Mouse (Mus musculus): ENCODE results near the gene Med12l. TPM values are rescaled to one million over a fixed set of nuclear protein-coding genes. Genes with fewer than 3 reads are reported as not detected.
A peak's percentile ranks its signal among the peaks of the same experiment; 100 is the strongest.

Gene Med12l
- polyA plus RNA-seq, 1 experiment from 2014 or later, result 4.7 TPM

GRCm38 (mm10) chr3:59211784-59212183, 206.2 kb downstream of the Med12l start:
- no peak overlapping the region for H3K4me3 ChIP-seq (ENCODE audit: low read depth, low read length)
- no peaks in the 10 kb centered on the region for H3K4me1 ChIP-seq (replicated peaks; ENCODE audit: control insufficient read depth, insufficient read depth, low read length)
- H3K27me3 ChIP-seq (ENCODE audit: control insufficient read depth, insufficient read depth, low read length), result no peaks in the 10 kb centered on the region
- H3K9ac ChIP-seq (ENCODE audit: low read depth, low read length), result no peak overlapping the region
- H3K27ac ChIP-seq (ENCODE audit: low read depth, low read length), result no peak overlapping the region
- H3K4me2 ChIP-seq (replicated peaks; ENCODE audit: low read depth, low read length), result no peak overlapping the region
- no peaks in the 10 kb centered on the region for H3K36me3 ChIP-seq (ENCODE audit: control insufficient read depth, insufficient read depth, low read length)
- WGBS, result 88% methylated on average over 8 of the region's 8 CpGs
- H3K9me3 ChIP-seq (ENCODE audit: control insufficient read depth, low read length), result no peaks in the 10 kb centered on the region
- ATAC-seq (ENCODE audit: low FRiP score) (no peak), DNase-seq (ENCODE audit: low spot score) (no peak)

- no peak for DNase-seq (ENCODE audit: low spot score)
- Histone ChIP-seq H3K4me1 (replicated peaks; ENCODE audit: control insufficient read depth, insufficient read depth, low read length) (no peaks in the 10 kb centered on the region), H3K9me3 (ENCODE audit: control insufficient read depth, low read length) (no peaks in the 10 kb centered on the region), H3K36me3 (ENCODE audit: control insufficient read depth, insufficient read depth, low read length) (no peaks in the 10 kb centered on the region), H3K27ac (ENCODE audit: low read depth, low read length) (no peak overlapping the region), H3K4me2 (replicated peaks; ENCODE audit: low read depth, low read length) (no peak overlapping the region), H3K27me3 (ENCODE audit: control insufficient read depth, insufficient read depth, low read length) (no peaks in the 10 kb centered on the region), H3K4me3 (ENCODE audit: low read depth, low read length) (no peak overlapping the region), H3K9ac (ENCODE audit: low read depth, low read length) (no peak overlapping the region)
- ATAC-seq (ENCODE audit: low FRiP score), result no peak
Observed at GRCm38 (mm10) chr3:59212404-59212803, 206.8 kb downstream of the Med12l start.

- no peak for ATAC-seq (ENCODE audit: low FRiP score)
- no peaks in the 10 kb centered on the region for H3K4me1 ChIP-seq (replicated peaks; ENCODE audit: control insufficient read depth, insufficient read depth, low read length)
Observed at GRCm38 (mm10) chr3:59217211-59217610, 211.6 kb downstream of the Med12l start.

GRCm38 (mm10) chr3:59219326-59219725, 213.7 kb downstream of the Med12l start:
- no peaks in the 10 kb centered on the region for H3K4me1 ChIP-seq (replicated peaks; ENCODE audit: control insufficient read depth, insufficient read depth, low read length)
- H3K27me3 ChIP-seq (ENCODE audit: control insufficient read depth, insufficient read depth, low read length), result no peaks in the 10 kb centered on the region
- H3K4me2 ChIP-seq (replicated peaks; ENCODE audit: low read depth, low read length), result no peak overlapping the region
- ATAC-seq (ENCODE audit: low FRiP score), result no peak
- H3K27ac ChIP-seq (ENCODE audit: low read depth, low read length), result no peak overlapping the region
- H3K9me3 ChIP-seq (ENCODE audit: control insufficient read depth, low read length), result no peaks in the 10 kb centered on the region
- no peak overlapping the region for H3K9ac ChIP-seq (ENCODE audit: low read depth, low read length)
- no peak overlapping the region for H3K4me3 ChIP-seq (ENCODE audit: low read depth, low read length)
- WGBS, result 89% methylated on average over 2 of the region's 2 CpGs
- no peak for DNase-seq (ENCODE audit: low spot score)
- no peaks in the 10 kb centered on the region for H3K36me3 ChIP-seq (ENCODE audit: control insufficient read depth, insufficient read depth, low read length)

More at GRCm38 (mm10) chr3:59217211-59217610, 211.6 kb downstream of the Med12l start:
- no peak overlapping the region for H3K9ac ChIP-seq (ENCODE audit: low read depth, low read length)
- no peak for DNase-seq (ENCODE audit: low spot score)
- no peaks in the 10 kb centered on the region for H3K36me3 ChIP-seq (ENCODE audit: control insufficient read depth, insufficient read depth, low read length)
- no peak overlapping the region for H3K4me2 ChIP-seq (replicated peaks; ENCODE audit: low read depth, low read length)
- 95% methylated on average over 10 of the region's 10 CpGs for WGBS
- no peak overlapping the region for H3K27ac ChIP-seq (ENCODE audit: low read depth, low read length)
- H3K9me3 ChIP-seq (ENCODE audit: control insufficient read depth, low read length), result no peaks in the 10 kb centered on the region
- no peaks in the 10 kb centered on the region for H3K27me3 ChIP-seq (ENCODE audit: control insufficient read depth, insufficient read depth, low read length)
- H3K4me3 ChIP-seq (ENCODE audit: low read depth, low read length), result no peak overlapping the region

- Histone ChIP-seq H3K27ac (ENCODE audit: low read depth, low read length) (no peak overlapping the region), H3K9ac (ENCODE audit: low read depth, low read length) (no peak overlapping the region), H3K4me3 (ENCODE audit: low read depth, low read length) (no peak overlapping the region), H3K27me3 (ENCODE audit: control insufficient read depth, insufficient read depth, low read length) (no peaks in the 10 kb centered on the region), H3K4me1 (replicated peaks; ENCODE audit: control insufficient read depth, insufficient read depth, low read length) (no peaks in the 10 kb centered on the region), H3K9me3 (ENCODE audit: control insufficient read depth, low read length) (no peaks in the 10 kb centered on the region), H3K4me2 (replicated peaks; ENCODE audit: low read depth, low read length) (no peak overlapping the region), H3K36me3 (ENCODE audit: control insufficient read depth, insufficient read depth, low read length) (no peaks in the 10 kb centered on the region)
- WGBS, result 92% methylated on average over 2 of the region's 2 CpGs
- ATAC-seq (ENCODE audit: low FRiP score) (no peak), DNase-seq (ENCODE audit: low spot score) (no peak)
Observed at GRCm38 (mm10) chr3:59222303-59222702, 216.7 kb downstream of the Med12l start.

GRCm38 (mm10) chr3:59225411-59225810, 219.8 kb downstream of the Med12l start:
- DNase-seq (ENCODE audit: low spot score) (no peak), ATAC-seq (ENCODE audit: low FRiP score) (no peak)
- Histone ChIP-seq H3K27me3 (ENCODE audit: control insufficient read depth, insufficient read depth, low read length) (no peaks in the 10 kb centered on the region), H3K4me3 (ENCODE audit: low read depth, low read length) (no peak overlapping the region), H3K4me1 (replicated peaks; ENCODE audit: control insufficient read depth, insufficient read depth, low read length) (no peaks in the 10 kb centered on the region), H3K27ac (ENCODE audit: low read depth, low read length) (no peak overlapping the region), H3K9ac (ENCODE audit: low read depth, low read length) (no peak overlapping the region), H3K36me3 (ENCODE audit: control insufficient read depth, insufficient read depth, low read length) (no peaks in the 10 kb centered on the region), H3K9me3 (ENCODE audit: control insufficient read depth, low read length) (no peaks in the 10 kb centered on the region), H3K4me2 (replicated peaks; ENCODE audit: low read depth, low read length) (no peak overlapping the region)

GRCm38 (mm10) chr3:59227696-59228095, 222.1 kb downstream of the Med12l start:
- WGBS, result 96% methylated on average over 9 of the region's 9 CpGs
- Histone ChIP-seq H3K9ac (ENCODE audit: low read depth, low read length) (no peak overlapping the region), H3K4me3 (ENCODE audit: low read depth, low read length) (no peak overlapping the region), H3K27me3 (ENCODE audit: control insufficient read depth, insufficient read depth, low read length) (no peaks in the 10 kb centered on the region), H3K36me3 (ENCODE audit: control insufficient read depth, insufficient read depth, low read length) (no peaks in the 10 kb centered on the region), H3K27ac (ENCODE audit: low read depth, low read length) (no peak overlapping the region), H3K4me2 (replicated peaks; ENCODE audit: low read depth, low read length) (no peak overlapping the region), H3K4me1 (replicated peaks; ENCODE audit: control insufficient read depth, insufficient read depth, low read length) (no peaks in the 10 kb centered on the region), H3K9me3 (ENCODE audit: control insufficient read depth, low read length) (no peaks in the 10 kb centered on the region)
- DNase-seq (ENCODE audit: low spot score), result no peak
- ATAC-seq (ENCODE audit: low FRiP score), result no peak

- ATAC-seq (ENCODE audit: low FRiP score), result no peak
- Histone ChIP-seq H3K9me3 (ENCODE audit: control insufficient read depth, low read length) (no peaks in the 10 kb centered on the region), H3K27ac (ENCODE audit: low read depth, low read length) (peak overlapping the region; percentile 11; the same call in 1 of the 2 replicates), H3K9ac (ENCODE audit: low read depth, low read length) (no peak overlapping the region), H3K36me3 (ENCODE audit: control insufficient read depth, insufficient read depth, low read length) (no peaks in the 10 kb centered on the region), H3K4me2 (replicated peaks; ENCODE audit: low read depth, low read length) (no peak overlapping the region), H3K4me1 (replicated peaks; ENCODE audit: control insufficient read depth, insufficient read depth, low read length) (no peaks in the 10 kb centered on the region), H3K27me3 (ENCODE audit: control insufficient read depth, insufficient read depth, low read length) (no peaks in the 10 kb centered on the region), H3K4me3 (ENCODE audit: low read depth, low read length) (no peak overlapping the region)
- WGBS, result 61% methylated on average over 10 of the region's 10 CpGs
- DNase-seq (ENCODE audit: low spot score), result no peak
Observed at GRCm38 (mm10) chr3:59228730-59229551, 223.3 kb downstream of the Med12l start.

- Histone ChIP-seq H3K36me3 (ENCODE audit: control insufficient read depth, insufficient read depth, low read length) (no peaks in the 10 kb centered on the region), H3K4me2 (replicated peaks; ENCODE audit: low read depth, low read length) (no peak overlapping the region), H3K27me3 (ENCODE audit: control insufficient read depth, insufficient read depth, low read length) (no peaks in the 10 kb centered on the region), H3K27ac (ENCODE audit: low read depth, low read length) (no peak overlapping the region), H3K4me3 (ENCODE audit: low read depth, low read length) (no peak overlapping the region), H3K4me1 (replicated peaks; ENCODE audit: control insufficient read depth, insufficient read depth, low read length) (no peaks in the 10 kb centered on the region), H3K9me3 (ENCODE audit: control insufficient read depth, low read length) (no peaks in the 10 kb centered on the region), H3K9ac (ENCODE audit: low read depth, low read length) (no peak overlapping the region)
- ATAC-seq (ENCODE audit: low FRiP score), result no peak
- WGBS, result 81% methylated on average over 3 of the region's 3 CpGs
- no peak for DNase-seq (ENCODE audit: low spot score)
Observed at GRCm38 (mm10) chr3:59230912-59231311, 225.3 kb downstream of the Med12l start.
